Mouse (Mus musculus) thymus, adult 2 months (tissue): ENCODE measurements around the gene Napsa.

Experiments used
- CTCF ChIP-seq: fragments of 200-500 bp; IDR thresholded peaks from 2 replicates; pipeline ENCODE4 v1.5.1; 2012; ENCODE audit warnings: mild to moderate bottlenecking, control low read depth, low read length, moderate library complexity, borderline replicate concordance; ENCODE audit not compliant: control insufficient read depth, poor library complexity, insufficient read depth; ENCODE audit errors: extremely low read depth
- POLR2A ChIP-seq: fragments of 200-500 bp; IDR thresholded peaks from 2 replicates; pipeline ENCODE4 v1.6.1; 2012; ENCODE audit warnings: mild to moderate bottlenecking, low read length, control low read depth, moderate library complexity; ENCODE audit not compliant: control insufficient read depth, poor library complexity, insufficient read depth; ENCODE audit errors: extremely low read depth

- TF ChIP-seq POLR2A (no peak), CTCF (no peak)
Measured at GRCm38 (mm10) chr7:44628402-44629034, 56.3 kb downstream of the Napsa start.
